Mouse (Mus musculus) G1E (cell line): ENCODE measurements around the gene Nhlrc2.

ENCODE experiments used
- CTCF ChIP-seq: IDR thresholded peaks from 2 replicates; pipeline ENCODE4 v1.5.1; 2012; ENCODE audit warnings: low read depth, low read length, inconsistent platforms, mixed read lengths
- GATA1 ChIP-seq: IDR thresholded peaks from 2 replicates; pipeline ENCODE4 v1.6.1; 2012; ENCODE audit warnings: borderline replicate concordance, low read length, inconsistent platforms, mixed read lengths
- GATA2 ChIP-seq: IDR thresholded peaks from 2 replicates; pipeline ENCODE4 v1.6.1; 2012; ENCODE audit warnings: low read depth, low read length, inconsistent platforms, borderline replicate concordance
- POLR2AphosphoS5 ChIP-seq: IDR thresholded peaks from 2 replicates; pipeline ENCODE4 v1.6.1; 2012; ENCODE audit warnings: low read depth, low read length, inconsistent platforms; ENCODE audit not compliant: insufficient replicate concordance
- TAL1 ChIP-seq: conservative IDR thresholded peaks from 2 replicates; pipeline ENCODE4 v1.6.1; 2012; ENCODE audit warnings: low read depth, low read length, inconsistent platforms, mixed read lengths

GRCm38 (mm10) chr19:56589008-56589407 lies 40.9 kb downstream of the Nhlrc2 start:
- TF ChIP-seq CTCF (no peak), POLR2AphosphoS5 (no peak), TAL1 (no peak), GATA1 (no peak), GATA2 (no peak)
